Mouse (Mus musculus) ES-E14 (cell line): ENCODE data around the gene Chd1. TPM values are rescaled to one million over a fixed set of nuclear protein-coding genes. Genes with fewer than 3 reads are reported as not detected.

Experiments used
- DNase-seq: peaks from one replicate; pipeline ENCODE4 v3.0.0-alpha.2; 2013; ENCODE audit warnings: low read depth, low spot score
- H3K27ac ChIP-seq: 2 replicates; pipeline ENCODE4 v1.5.1; 2012; ENCODE audit warnings: low read depth, mild to moderate bottlenecking, low read length, moderate library complexity, mixed read lengths; ENCODE audit not compliant: poor library complexity, insufficient read depth, severe bottlenecking
- H3K36me3 ChIP-seq: 2 replicates; pipeline ENCODE4 v1.6.1; 2012; ENCODE audit warnings: mild to moderate bottlenecking, low read length, moderate library complexity, mixed read lengths; ENCODE audit not compliant: control insufficient read depth, poor library complexity, insufficient read depth, severe bottlenecking
- H3K4me1 ChIP-seq, 2 experiments: fragments of 150-350 bp in 1 of 2; sonication (generic) in 1 of 2; 2 replicates each; pipeline ENCODE4 v1.6.1; 2012; ENCODE audit warnings: low read length in 2 of 2, mild to moderate bottlenecking in 1 of 2, mixed read lengths in 1 of 2; ENCODE audit not compliant: control insufficient read depth in 2 of 2, insufficient read depth in 2 of 2, poor library complexity in 1 of 2
- H3K4me3 ChIP-seq, 2 experiments: fragments of 150-350 bp in 1 of 2; sonication (generic) in 1 of 2; 2 replicates each; pipeline ENCODE4 v1.5.1; 2012; ENCODE audit warnings: low read length in 2 of 2, low read depth in 1 of 2, mild to moderate bottlenecking in 1 of 2, mixed read lengths in 1 of 2; ENCODE audit not compliant: insufficient read depth in 1 of 2, poor library complexity in 1 of 2, severe bottlenecking in 1 of 2
- H3K9ac ChIP-seq: 2 replicates; pipeline ENCODE4 v1.6.1; 2012; ENCODE audit warnings: low read depth, mild to moderate bottlenecking, low read length, mixed read lengths; ENCODE audit not compliant: poor library complexity, insufficient read depth, severe bottlenecking
- H3K9me3 ChIP-seq: fragments of 150-350 bp; sonication (generic); 2 replicates; pipeline ENCODE4 v1.6.1; 2012; ENCODE audit warnings: low read depth, mild to moderate bottlenecking, low read length; ENCODE audit not compliant: control insufficient read depth, insufficient read depth
- CHD2 ChIP-seq: IDR thresholded peaks from 2 replicates; pipeline ENCODE4 v1.6.1; 2014; ENCODE audit warnings: mild to moderate bottlenecking, low read depth, low read length, inconsistent platforms
- HCFC1 ChIP-seq: IDR thresholded peaks from 2 replicates; pipeline ENCODE4 v1.6.1; 2012; ENCODE audit warnings: low read length, inconsistent platforms, borderline replicate concordance; ENCODE audit not compliant: insufficient read depth
- MAFK ChIP-seq: IDR thresholded peaks from 2 replicates; pipeline ENCODE4 v1.6.1; 2014; ENCODE audit warnings: mild to moderate bottlenecking, low read depth, low read length, inconsistent platforms; ENCODE audit not compliant: insufficient read depth
- ZC3H11A ChIP-seq: IDR thresholded peaks from 2 replicates; pipeline ENCODE4 v1.6.1; 2012; ENCODE audit warnings: low read depth, mild to moderate bottlenecking, inconsistent platforms, low read length, borderline replicate concordance
- ZNF384 ChIP-seq: IDR thresholded peaks from 2 replicates; pipeline ENCODE4 v1.6.1; 2012; ENCODE audit warnings: low read depth, low read length, inconsistent platforms
- in situ Hi-C, 2 experiments: fragments of 600-800 bp; cut with MboI; formaldehyde crosslinking; loops; one replicate each; pipeline ENCODE4 v1.15.1; 2025; ENCODE audit warnings: low sequenced_read_pairs in 2 of 2, inconsistent platforms in 1 of 2; ENCODE audit not compliant: unreplicated experiment in 2 of 2
- total RNA-seq: library from RNA; depleted of rRNA; stranded (reverse); fragments of 300-350 nt; gene quantifications from 2 replicates; pipeline ENCODE4 v1.2.3, GENCODE M21; 2012

Gene Chd1
- total RNA-seq, 1 experiment = 39.8 TPM

GRCm38 (mm10) chr17:15731706-15732105, 26.9 kb downstream of the Chd1 start:
- Histone ChIP-seq H3K4me1 (no peaks in the 10 kb centered on the region), H3K4me3 (no peak overlapping the region), H3K27ac (no peak overlapping the region), H3K36me3 (peaks cover 21% of the 10 kb centered on the region), H3K9ac (no peak overlapping the region), H3K9me3 (no peaks in the 10 kb centered on the region)
- no peak for DNase-seq
- in situ Hi-C loops = no loop called here
- no peak for TF ChIP-seq ZC3H11A
- no peak for TF ChIP-seq CHD2
- no peak for TF ChIP-seq HCFC1
- no peak for TF ChIP-seq ZNF384
- no peak for TF ChIP-seq MAFK

- Histone ChIP-seq H3K4me1 (no peaks in the 10 kb centered on the region), H3K4me3 (no peak overlapping the region), H3K9ac (no peak overlapping the region), H3K36me3 (peaks cover 6% of the 10 kb centered on the region), H3K27ac (no peak overlapping the region), H3K9me3 (no peaks in the 10 kb centered on the region)
- TF ChIP-seq ZC3H11A (no peak), ZNF384 (no peak), HCFC1 (no peak), CHD2 (no peak), MAFK (no peak)
- DNase-seq = no peak
- in situ Hi-C loops = no loop called here
Observed at GRCm38 (mm10) chr17:15737346-15737917, 32.7 kb downstream of the Chd1 start.

- H3K4me3 ChIP-seq = no peak overlapping the region
- peaks cover 4% of the 10 kb centered on the region for H3K36me3 ChIP-seq
- no peak for TF ChIP-seq ZNF384
- no peak for TF ChIP-seq CHD2
- TF ChIP-seq MAFK = no peak
- no peak for TF ChIP-seq ZC3H11A
- TF ChIP-seq HCFC1 = no peak
- H3K27ac ChIP-seq = no peak overlapping the region
- no peak for DNase-seq
- in situ Hi-C loops = no loop called here
- H3K4me1 ChIP-seq = no peaks in the 10 kb centered on the region
- H3K9ac ChIP-seq = no peak overlapping the region
- no peaks in the 10 kb centered on the region for H3K9me3 ChIP-seq
Observed at GRCm38 (mm10) chr17:15741836-15742235, 37.1 kb downstream of the Chd1 start.

GRCm38 (mm10) chr17:15742953-15743352, 38.2 kb downstream of the Chd1 start:
- Histone ChIP-seq H3K36me3 (peaks cover 4% of the 10 kb centered on the region), H3K4me1 (0 out of 4 replicates have a peak, but pooled peaks cover 1 to 3% of the 10 kb centered on the region in 2 experiments), H3K27ac (no peak overlapping the region), H3K4me3 (no peak overlapping the region), H3K9me3 (no peaks in the 10 kb centered on the region), H3K9ac (no peak overlapping the region)
- in situ Hi-C loops = no loop called here
- TF ChIP-seq CHD2 = no peak
- TF ChIP-seq HCFC1 = no peak
- no peak for TF ChIP-seq ZC3H11A
- no peak for TF ChIP-seq MAFK
- DNase-seq = no peak

- Histone ChIP-seq H3K4me3 (no peak overlapping the region), H3K9me3 (no peaks in the 10 kb centered on the region), H3K4me1 (0 out of 4 replicates have a peak, but pooled peaks cover 1 to 3% of the 10 kb centered on the region in 2 experiments), H3K36me3 (peaks cover 4% of the 10 kb centered on the region), H3K27ac (no peak overlapping the region), H3K9ac (no peak overlapping the region)
- no peak for DNase-seq
- no peak for TF ChIP-seq ZC3H11A
- TF ChIP-seq CHD2 = no peak
- TF ChIP-seq ZNF384 = no peak
- TF ChIP-seq MAFK = no peak
- TF ChIP-seq HCFC1 = no peak
- in situ Hi-C loops = no loop called here
Observed at GRCm38 (mm10) chr17:15743379-15743778, 38.6 kb downstream of the Chd1 start.
